Comparison of ENCODE assay signal across 36 mouse cellular contexts in the genomic region with DNA sequence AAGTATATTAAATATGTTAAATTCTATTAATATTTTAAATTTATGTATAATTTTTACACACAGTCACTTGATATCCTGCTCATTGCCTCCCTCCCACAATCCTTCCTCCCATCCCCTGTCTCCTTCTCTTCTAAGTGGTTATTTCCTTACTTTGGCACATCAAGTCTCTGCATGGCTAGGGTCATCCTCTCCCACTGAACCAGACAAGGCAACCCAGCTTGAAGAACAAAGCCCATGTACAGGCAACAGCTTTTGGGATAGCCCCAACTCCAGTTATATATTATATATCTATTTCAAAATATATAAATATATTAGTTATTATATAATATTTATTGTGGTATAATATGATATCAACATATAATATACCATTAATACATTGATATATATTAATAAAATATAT. TPM values are rescaled to one million over a fixed set of nuclear protein-coding genes. Genes with fewer than 3 reads are reported as not detected.
DNase-seq lines count a peak whose midpoint lies in the region; ATAC-seq and TF ChIP-seq lines count a peak whose summit lies in the region.
"Had no signal": no experiment of that assay in that cellular context is flagged by ENCODE, and none has a peak within 500 bp of the region (broad histone marks: within the 10 kb centered on the region; RNA-seq: fewer than 3 reads in every experiment).

No protein-coding gene starts in this region.

- peak; percentile 25 for DNase-seq in hindbrain, embryonic 14.5 days (ENCODE audit: low spot score)
- DNase-seq in hindbrain, embryonic 10.5 days (ENCODE audit: low spot score): no peak
- DNase-seq in CD4-positive, CD25-positive, alpha-beta regulatory T cell, adult 2 months (ENCODE audit: low read depth, low spot score): peak; percentile 3
- DNase-seq in brain, embryonic 14.5 days (ENCODE audit: low read depth): peak; percentile 22
- DNase-seq in retina, embryonic 14.5 days (ENCODE audit: low spot score): no peak
- DNase-seq in cerebellum, postnatal 36 days: no peak
- no peak for DNase-seq in urinary bladder, postnatal 14 days (ENCODE audit: low spot score)
- DNase-seq: adrenal gland, adult 8-10 months; cerebellum, adult 9-10 months; gastrocnemius, adult 2 months; heart, adult 2 months; heart, postnatal 4 days; kidney, adult 9 months; kidney, postnatal 10 days; layer of hippocampus, postnatal 36 days; left cerebral cortex, postnatal 4 days; liver, postnatal 0 days; lung, postnatal 36 days; right cerebral cortex, postnatal 4 days; thymus, adult 18-20 months; thymus, postnatal 4 days had no signal

- H3K9me3 ChIP-seq in hindbrain, embryonic 14.5 days (ENCODE audit: control insufficient read depth, low read length): 0 out of 2 replicates have a peak, but pooled peaks cover 12% of the 10 kb centered on the region
- peaks cover 12% of the 10 kb centered on the region; the same call in 1 of the 2 replicates for H3K9me3 ChIP-seq in hindbrain, embryonic 10.5 days
- H3K9me3 ChIP-seq: embryonic facial prominence, embryonic 15.5 days; forebrain, embryonic 12.5 days; midbrain, embryonic 12.5 days had no signal

- H3K27me3 ChIP-seq in hindbrain, embryonic 14.5 days (ENCODE audit: control insufficient read depth, insufficient read depth, low read length): no peaks in the 10 kb centered on the region
- H3K27me3 ChIP-seq in hindbrain, embryonic 10.5 days (ENCODE audit: insufficient read depth, poor library complexity, severe bottlenecking): no peaks in the 10 kb centered on the region
- H3K27me3 ChIP-seq: embryonic facial prominence, embryonic 15.5 days; forebrain, embryonic 12.5 days; heart, embryonic 12.5 days; liver, embryonic 12.5 days; midbrain, embryonic 12.5 days had no signal

- no peaks in the 10 kb centered on the region for H3K36me3 ChIP-seq in hindbrain, embryonic 14.5 days (replicated peaks; ENCODE audit: control insufficient read depth, insufficient read depth)
- H3K36me3 ChIP-seq in hindbrain, embryonic 10.5 days: no peaks in the 10 kb centered on the region
- H3K36me3 ChIP-seq: embryonic facial prominence, embryonic 15.5 days; forebrain, embryonic 12.5 days; heart, embryonic 12.5 days; liver, embryonic 12.5 days; midbrain, embryonic 12.5 days had no signal

- no peak for TF ChIP-seq POLR2A in brain, embryonic 14.5 days (IDR thresholded peaks at IDR 0.05; ENCODE audit: borderline replicate concordance, extremely low read depth, insufficient read depth, insufficient read length, poor library complexity, severe bottlenecking)

- no peak for TF ChIP-seq CTCF in brain, embryonic 14.5 days (IDR thresholded peaks at IDR 0.05; ENCODE audit: borderline replicate concordance, extremely low read depth, insufficient read depth, insufficient read length)

- H3K4me1 ChIP-seq in hindbrain, embryonic 14.5 days (replicated peaks; ENCODE audit: control insufficient read depth, insufficient read depth, low read length): no peaks in the 10 kb centered on the region
- no peaks in the 10 kb centered on the region for H3K4me1 ChIP-seq in hindbrain, embryonic 10.5 days (replicated peaks)
- H3K4me1 ChIP-seq: embryonic facial prominence, embryonic 15.5 days; forebrain, embryonic 12.5 days; heart, embryonic 12.5 days; liver, embryonic 12.5 days; midbrain, embryonic 12.5 days had no signal

- H3K4me2 ChIP-seq in hindbrain, embryonic 14.5 days (replicated peaks): no peak overlapping the region
- H3K4me2 ChIP-seq: embryonic facial prominence, embryonic 15.5 days; forebrain, embryonic 12.5 days; heart, embryonic 12.5 days; liver, embryonic 12.5 days; midbrain, embryonic 12.5 days had no signal

- no peak for ATAC-seq in hindbrain, embryonic 14.5 days (ENCODE audit: low FRiP score)
- ATAC-seq in CD4-positive, CD25-positive, alpha-beta regulatory T cell, adult 4 months: peak; percentile 42
- ATAC-seq: hindbrain, embryonic 16.5 days; intestine, embryonic 16.5 days; liver, embryonic 12.5 days; liver, postnatal 0 days had no signal

- H3K27ac ChIP-seq in hindbrain, embryonic 14.5 days: no peak overlapping the region
- H3K27ac ChIP-seq in hindbrain, embryonic 10.5 days: no peak overlapping the region
- H3K27ac ChIP-seq: embryonic facial prominence, embryonic 15.5 days; forebrain, embryonic 12.5 days; gastrocnemius, adult 2 months; heart, adult 2 months; liver, embryonic 12.5 days; midbrain, embryonic 12.5 days; stomach, postnatal 0 days had no signal

- no peak overlapping the region for H3K4me3 ChIP-seq in hindbrain, embryonic 14.5 days (replicated peaks; ENCODE audit: low read length)
- H3K4me3 ChIP-seq in hindbrain, embryonic 10.5 days: no peak overlapping the region
- H3K4me3 ChIP-seq: embryonic facial prominence, embryonic 15.5 days; forebrain, embryonic 12.5 days; gastrocnemius, adult 2 months; heart, adult 2 months; heart, embryonic 12.5 days; liver, embryonic 12.5 days; midbrain, embryonic 12.5 days had no signal

- no peak overlapping the region for H3K9ac ChIP-seq in hindbrain, embryonic 14.5 days
- H3K9ac ChIP-seq: embryonic facial prominence, embryonic 15.5 days; forebrain, embryonic 12.5 days; heart, embryonic 12.5 days; liver, embryonic 12.5 days; liver, postnatal 0 days; midbrain, embryonic 12.5 days had no signal

RNA-seq across cellular contexts. Expression of a gene that starts 1.3 kb away (rescaled TPM):
- not detected in 2 replicates for polyA plus RNA-seq in hindbrain, embryonic 14.5 days (2014; fragmentation: Nextera tagmentation; extraction: Ambion mirVana)
- not detected in 2 replicates for polyA plus RNA-seq in hindbrain, embryonic 10.5 days (2016; fragmentation: Nextera tagmentation; extraction: Ambion mirVana)
- polyA plus RNA-seq in CD4-positive, CD25-positive, alpha-beta regulatory T cell, adult 4 months (2017; shearing (Covaris generic)): not detected
- not detected in 2 replicates for polyA plus RNA-seq in brain, embryonic 14.5 days (2012; rRNA removed)
- polyA plus RNA-seq: C2C12; embryonic facial prominence, embryonic 15.5 days; forebrain, embryonic 12.5 days; heart, adult 2 months; heart, embryonic 12.5 days; heart, postnatal 0 days; hindbrain, embryonic 16.5 days; intestine, embryonic 16.5 days; large intestine, adult 2 months; limb, embryonic 14.5 days; liver, embryonic 12.5 days; liver, postnatal 0 days; lung, embryonic 16.5 days; midbrain, embryonic 12.5 days; spleen, adult 2 months; stomach, postnatal 0 days had no signal

RNA-seq across cellular contexts. Expression of a gene that starts 49.4 kb away (rescaled TPM):
- polyA plus RNA-seq in hindbrain, embryonic 14.5 days (2014; fragmentation: Nextera tagmentation; extraction: Ambion mirVana): 75.3 and 102 TPM in 2 replicates
- 45.2 and 53.5 TPM in 2 replicates for polyA plus RNA-seq in hindbrain, embryonic 10.5 days (2016; fragmentation: Nextera tagmentation; extraction: Ambion mirVana)
- 10 to 100 TPM; 12.5 to 78.4 TPM for polyA plus RNA-seq in CD4-positive, CD25-positive, alpha-beta regulatory T cell, adult 4 months (2017; shearing (Covaris generic))
- polyA plus RNA-seq in brain, embryonic 14.5 days (2012; rRNA removed): 38.7 and 46.3 TPM in 2 replicates
- polyA plus RNA-seq: C2C12; heart, adult 2 months; spleen, adult 2 months had no signal

RNA-seq across cellular contexts. Expression of a gene that starts 50.8 kb away (rescaled TPM):
- 8.8 and 9.5 TPM in 2 replicates for polyA plus RNA-seq in hindbrain, embryonic 14.5 days (2014; fragmentation: Nextera tagmentation; extraction: Ambion mirVana)
- 4.7 and 5.7 TPM in 2 replicates for polyA plus RNA-seq in hindbrain, embryonic 10.5 days (2016; fragmentation: Nextera tagmentation; extraction: Ambion mirVana)
- 10 to 100 TPM in 1 of 2 experiments, 1 to 10 TPM in 1; 3.0 to 17.7 TPM for polyA plus RNA-seq in CD4-positive, CD25-positive, alpha-beta regulatory T cell, adult 4 months (2017; shearing (Covaris generic))
- 10.1 and 13.8 TPM in 2 replicates for polyA plus RNA-seq in brain, embryonic 14.5 days (2012; rRNA removed)

RNA-seq across cellular contexts. Expression of a gene that starts 50.8 kb away (rescaled TPM):
- 26.4 and 33.1 TPM in 2 replicates for polyA plus RNA-seq in hindbrain, embryonic 14.5 days (2014; fragmentation: Nextera tagmentation; extraction: Ambion mirVana)
- polyA plus RNA-seq in hindbrain, embryonic 10.5 days (2016; fragmentation: Nextera tagmentation; extraction: Ambion mirVana): 21.5 and 22.3 TPM in 2 replicates
- polyA plus RNA-seq in CD4-positive, CD25-positive, alpha-beta regulatory T cell, adult 4 months (2017; shearing (Covaris generic)): 10 to 100 TPM; 24.2 to 27.3 TPM
- polyA plus RNA-seq in brain, embryonic 14.5 days (2012; rRNA removed): 12.8 and 19.7 TPM in 2 replicates
- polyA plus RNA-seq: C2C12; heart, adult 2 months had no signal

RNA-seq across cellular contexts. Expression of a gene that starts 57.3 kb away (rescaled TPM):
- 23.8 and 25.8 TPM in 2 replicates for polyA plus RNA-seq in hindbrain, embryonic 14.5 days (2014; fragmentation: Nextera tagmentation; extraction: Ambion mirVana)
- polyA plus RNA-seq in hindbrain, embryonic 10.5 days (2016; fragmentation: Nextera tagmentation; extraction: Ambion mirVana): 1.2 and 2.5 TPM in 2 replicates
- not detected for polyA plus RNA-seq in CD4-positive, CD25-positive, alpha-beta regulatory T cell, adult 4 months (2017; shearing (Covaris generic))
- polyA plus RNA-seq in brain, embryonic 14.5 days (2012; rRNA removed): 6.7 and 13.7 TPM in 2 replicates
- polyA plus RNA-seq: C2C12; liver, embryonic 12.5 days; liver, postnatal 0 days; spleen, adult 2 months had no signal

Comparison
In these comparisons a context has a peak if more than half of its experiments do, and no peak if none do; other contexts are left out.
1. DNase-seq: peak in hindbrain, embryonic 14.5 days (single experiment), CD4-positive, CD25-positive, alpha-beta regulatory T cell, adult 2 months (single experiment) and brain, embryonic 14.5 days (single experiment); none in hindbrain, embryonic 10.5 days (single experiment), retina, embryonic 14.5 days (single experiment), cerebellum, postnatal 36 days (0 of 2) and urinary bladder, postnatal 14 days (single experiment).